Mouse (Mus musculus): ENCODE measurements around the gene Tinag.
"Not testable (repeated sequence)": the region's sequence is repeated elsewhere in the genome, so short reads cannot be mapped to it uniquely, and the experiment has no call there.

The Tinag gene

GRCm38 (mm10) chr9:77045585-77045984 is at the start of gene Tinag:
Tinag (minus strand) TSS chr9:77045794.
- DNase-seq = no peak

- not testable (repeated sequence) for DNase-seq
Measured at GRCm38 (mm10) chr9:77083221-77083620, 37.6 kb upstream of the Tinag start.

- no peak for DNase-seq
Measured at GRCm38 (mm10) chr9:77071676-77072075, 26.1 kb upstream of the Tinag start.

GRCm38 (mm10) chr9:77056611-77057010 is 11.0 kb upstream of the Tinag start:
- no peak for DNase-seq

- no peak for DNase-seq
Measured at GRCm38 (mm10) chr9:77054426-77055193, 9.0 kb upstream of the Tinag start.

- DNase-seq = no peak
Measured at GRCm38 (mm10) chr9:77051406-77051805, 5.8 kb upstream of the Tinag start.

GRCm38 (mm10) chr9:77049669-77050068 is 4.1 kb upstream of the Tinag start:
- DNase-seq = no peak

GRCm38 (mm10) chr9:77046067-77046715 is 597 bp upstream of the Tinag start:
- no peak for DNase-seq

- DNase-seq = no peak
Measured at GRCm38 (mm10) chr9:77035361-77035760, 10.2 kb downstream of the Tinag start.

GRCm38 (mm10) chr9:77032430-77033154 is 13.0 kb downstream of the Tinag start:
- DNase-seq = no peak

GRCm38 (mm10) chr9:77025271-77025670 is 20.3 kb downstream of the Tinag start:
- no peak for DNase-seq

GRCm38 (mm10) chr9:77018935-77019334 is 26.7 kb downstream of the Tinag start:
- DNase-seq = no peak

GRCm38 (mm10) chr9:76996021-76996420 is 49.6 kb downstream of the Tinag start:
- DNase-seq = no peak

- no peak for DNase-seq
Measured at GRCm38 (mm10) chr9:76989946-76990345, 55.6 kb downstream of the Tinag start.

GRCm38 (mm10) chr9:76934813-76935212 is 110.8 kb downstream of the Tinag start:
- DNase-seq = no peak

GRCm38 (mm10) chr9:76915093-76915661 is 130.4 kb downstream of the Tinag start:
- DNase-seq = no peak

All from thymus, postnatal 36 days (tissue).